Mouse (Mus musculus) thymus, postnatal 0 days (tissue): ENCODE measurements around the gene Ubald1. TPM values are rescaled to one million over a fixed set of nuclear protein-coding genes. Genes with fewer than 3 reads are reported as not detected.

Experiments used
- DNase-seq: peaks from one replicate; pipeline ENCODE4 v3.0.0-alpha.2; 2015; ENCODE audit warnings: low spot score
- polyA plus RNA-seq: library from polyadenylated mRNA; unstranded; fragments of >200 nt; fragmentation: Nextera tagmentation; extraction: Ambion mirVana; gene quantifications from 2 replicates; pipeline ENCODE4 v1.2.1, GENCODE M21; 2015

The Ubald1 gene
- 57.5 and 62.3 TPM in 2 replicates for polyA plus RNA-seq

- DNase-seq: peak; percentile 98
Measured at GRCm38 (mm10) chr16:4880136-4880825, at the start of gene Ubald1. Ubald1 (minus strand) TSS chr16:4880315.

- no peak for DNase-seq
Measured at GRCm38 (mm10) chr16:4928474-4928873, 48.4 kb upstream of the Ubald1 start.

- no peak for DNase-seq
Measured at GRCm38 (mm10) chr16:4927967-4928366, 47.9 kb upstream of the Ubald1 start.

- DNase-seq: no peak
Measured at GRCm38 (mm10) chr16:4923996-4924395, 43.9 kb upstream of the Ubald1 start.

GRCm38 (mm10) chr16:4922481-4922880, 42.4 kb upstream of the Ubald1 start:
- peak; percentile 66 for DNase-seq

GRCm38 (mm10) chr16:4920556-4920955, 40.4 kb upstream of the Ubald1 start:
- no peak for DNase-seq

- no peak for DNase-seq
Measured at GRCm38 (mm10) chr16:4916608-4917007, 36.5 kb upstream of the Ubald1 start.

- no peak for DNase-seq
Measured at GRCm38 (mm10) chr16:4915931-4916330, 35.8 kb upstream of the Ubald1 start.

- DNase-seq: peak; percentile 76
Measured at GRCm38 (mm10) chr16:4913783-4914735, 33.9 kb upstream of the Ubald1 start.

- DNase-seq: peak; percentile 15
Measured at GRCm38 (mm10) chr16:4912907-4913782, 33.0 kb upstream of the Ubald1 start.

GRCm38 (mm10) chr16:4912074-4912648, 32.0 kb upstream of the Ubald1 start:
- no peak for DNase-seq

GRCm38 (mm10) chr16:4910758-4911157, 30.6 kb upstream of the Ubald1 start:
- DNase-seq: no peak

GRCm38 (mm10) chr16:4909745-4910144, 29.6 kb upstream of the Ubald1 start:
- DNase-seq: no peak

- DNase-seq: peak; percentile 30
Measured at GRCm38 (mm10) chr16:4907972-4908371, 27.9 kb upstream of the Ubald1 start.

- no peak for DNase-seq
Measured at GRCm38 (mm10) chr16:4907386-4907785, 27.3 kb upstream of the Ubald1 start.

GRCm38 (mm10) chr16:4906559-4906958, 26.4 kb upstream of the Ubald1 start:
- no peak for DNase-seq

- no peak for DNase-seq
Measured at GRCm38 (mm10) chr16:4905591-4905990, 25.5 kb upstream of the Ubald1 start.

GRCm38 (mm10) chr16:4904878-4905277, 24.8 kb upstream of the Ubald1 start:
- no peak for DNase-seq

- no peak for DNase-seq
Measured at GRCm38 (mm10) chr16:4903491-4904102, 23.5 kb upstream of the Ubald1 start.

- no peak for DNase-seq
Measured at GRCm38 (mm10) chr16:4902390-4902789, 22.3 kb upstream of the Ubald1 start.
